Mouse (Mus musculus) C2C12 (cell line): ENCODE measurements around the gene Aak1. TPM values are rescaled to one million over a fixed set of nuclear protein-coding genes. Genes with fewer than 3 reads are reported as not detected.

ENCODE experiments used
- H3K27me3 ChIP-seq: one replicate; pipeline ENCODE4 v1.6.1; 2011; ENCODE audit not compliant: control insufficient read depth, insufficient read depth, insufficient read length
- H3K36me3 ChIP-seq: one replicate; pipeline ENCODE4 v1.6.1; 2011; ENCODE audit not compliant: control insufficient read depth, insufficient read depth
- H3K4me3 ChIP-seq: one replicate; pipeline ENCODE4 v1.5.1; 2011; ENCODE audit warnings: mild to moderate bottlenecking, control low read depth; ENCODE audit not compliant: poor library complexity, insufficient read depth, severe bottlenecking
- H3K79me2 ChIP-seq: one replicate; pipeline ENCODE4 v1.6.1; 2011; ENCODE audit not compliant: control insufficient read depth, insufficient read depth
- H3K79me3 ChIP-seq: one replicate; pipeline ENCODE4 v1.6.1; 2011; ENCODE audit warnings: low read depth, control low read depth
- H3ac ChIP-seq: one replicate; pipeline ENCODE3; 2011; ENCODE audit warnings: low read depth; ENCODE audit not compliant: control insufficient read depth, insufficient read length
- CEBPB ChIP-seq: IDR thresholded peaks from one replicate; pipeline ENCODE4 v1.6.1; 2011; ENCODE audit warnings: low read depth, mild to moderate bottlenecking, control low read depth, moderate library complexity
- CTCF ChIP-seq: IDR thresholded peaks from one replicate; pipeline ENCODE4 v1.5.1; 2011; ENCODE audit not compliant: control insufficient read depth, insufficient read depth, insufficient read length
- FOSL1 ChIP-seq: IDR thresholded peaks from one replicate; pipeline ENCODE4 v1.8.0; 2011; ENCODE audit warnings: mild to moderate bottlenecking, low read length; ENCODE audit not compliant: poor library complexity, insufficient read depth, severe bottlenecking
- MAX ChIP-seq: IDR thresholded peaks from one replicate; pipeline ENCODE4 v1.6.1; 2011; ENCODE audit warnings: mild to moderate bottlenecking, control low read depth
- MYOD1 ChIP-seq: IDR thresholded peaks from one replicate; pipeline ENCODE4 v1.6.1; 2011; ENCODE audit warnings: low read depth; ENCODE audit not compliant: control insufficient read depth, insufficient read length
- MYOG ChIP-seq: IDR thresholded peaks from one replicate; pipeline ENCODE4 v1.6.1; 2011; ENCODE audit not compliant: control insufficient read depth, insufficient read length; ENCODE audit errors: extremely low read depth
- USF1 ChIP-seq: IDR thresholded peaks from one replicate; pipeline ENCODE4 v1.6.1; 2011; ENCODE audit warnings: low read depth, mild to moderate bottlenecking, control low read depth, moderate library complexity
- polyA plus RNA-seq: library from polyadenylated mRNA; unstranded; fragments of >200 nt; fragmentation: generic; extraction: Trizol; gene quantifications from one replicate; pipeline ENCODE4 v1.2.1, GENCODE M21; 2012; ENCODE audit warnings: missing spikeins

Aak1 gene
- polyA plus RNA-seq, 1 experiment, result 12.8 TPM

DNA sequence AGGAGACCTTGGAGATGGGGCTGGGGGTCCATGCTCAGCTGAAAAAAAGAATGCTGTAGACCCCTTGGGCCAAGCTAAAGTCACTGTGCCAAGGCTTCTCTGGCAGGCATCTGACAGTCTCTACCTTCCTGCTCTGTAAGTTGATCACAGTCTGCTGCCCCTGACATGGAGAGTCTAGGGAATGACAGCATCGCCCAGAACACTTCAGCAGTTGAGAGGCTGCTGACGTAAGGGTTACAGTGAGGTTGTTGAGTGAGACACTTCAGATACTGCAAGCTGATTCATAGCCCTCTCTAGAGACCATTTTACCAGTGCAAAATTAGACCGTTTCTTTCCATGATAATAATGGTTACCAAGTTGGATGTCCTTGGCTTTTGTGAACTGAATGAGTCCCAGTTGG, 141.7 kb downstream of the Aak1 start:
- H3K79me3 ChIP-seq, result no peaks in the 10 kb centered on the region
- no peaks in the 10 kb centered on the region for H3K36me3 ChIP-seq
- no peaks in the 10 kb centered on the region for H3K79me2 ChIP-seq
- no peak overlapping the region for H3K4me3 ChIP-seq
- no peaks in the 10 kb centered on the region for H3K27me3 ChIP-seq
- no peak overlapping the region for H3ac ChIP-seq
- no peak for TF ChIP-seq USF1
- no peak for TF ChIP-seq CEBPB
- TF ChIP-seq MYOG, result no peak
- TF ChIP-seq CTCF, result no peak
- no peak for TF ChIP-seq FOSL1
- no peak for TF ChIP-seq MAX
- TF ChIP-seq MYOD1, result no peak

DNA sequence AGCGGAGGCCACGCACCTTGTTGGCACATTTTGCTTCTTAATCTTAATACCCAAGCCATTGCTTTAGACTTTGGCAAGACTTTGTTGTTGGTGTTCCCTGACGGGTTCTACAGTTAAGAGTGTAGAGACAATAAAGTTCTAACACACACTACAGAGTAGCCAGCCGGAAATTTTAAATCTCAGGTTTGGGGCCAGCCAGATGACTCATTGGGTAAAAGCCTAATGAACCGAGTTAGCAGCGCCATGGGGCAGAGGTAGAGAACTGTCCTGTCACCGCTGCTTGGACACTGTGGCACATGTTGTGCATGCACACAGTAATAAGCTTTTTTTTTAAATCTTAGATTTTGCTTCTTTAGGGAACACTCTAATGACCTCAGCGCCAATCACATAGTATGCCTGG, 143.0 kb downstream of the Aak1 start:
- TF ChIP-seq CTCF (no peak), CEBPB (no peak), USF1 (no peak), MAX (no peak), FOSL1 (no peak), MYOD1 (no peak), MYOG (no peak)
- H3K36me3 ChIP-seq, result peaks cover 12% of the 10 kb centered on the region
- no peaks in the 10 kb centered on the region for H3K27me3 ChIP-seq
- H3ac ChIP-seq, result no peak overlapping the region
- H3K79me2 ChIP-seq, result no peaks in the 10 kb centered on the region
- no peaks in the 10 kb centered on the region for H3K79me3 ChIP-seq
- no peak overlapping the region for H3K4me3 ChIP-seq

DNA sequence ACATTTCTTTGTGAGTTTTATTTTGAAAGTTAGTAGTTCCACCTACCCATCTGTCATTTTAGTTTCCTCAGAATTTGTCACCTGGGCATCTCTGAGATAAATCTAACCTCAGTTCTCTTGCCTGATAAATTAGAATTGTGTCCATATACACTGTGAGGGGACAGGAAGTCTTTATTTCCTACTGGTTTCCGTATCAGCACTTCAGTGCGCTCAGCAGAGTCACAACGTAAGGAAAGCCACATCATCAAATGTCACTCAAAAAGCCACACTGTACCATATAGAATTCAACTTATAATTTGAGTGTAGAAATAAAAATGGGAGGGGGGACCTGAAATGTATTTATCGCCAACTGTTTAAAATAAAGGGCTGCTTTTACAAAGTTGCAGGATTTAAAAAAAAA, 144.9 kb downstream of the Aak1 start:
- no peaks in the 10 kb centered on the region for H3K27me3 ChIP-seq
- no peaks in the 10 kb centered on the region for H3K79me2 ChIP-seq
- H3K4me3 ChIP-seq, result no peak overlapping the region
- H3K36me3 ChIP-seq, result peaks cover 14% of the 10 kb centered on the region
- no peaks in the 10 kb centered on the region for H3K79me3 ChIP-seq
- no peak overlapping the region for H3ac ChIP-seq
- TF ChIP-seq MYOD1 (no peak), CTCF (no peak), CEBPB (no peak), MYOG (no peak), MAX (no peak), FOSL1 (no peak), USF1 (no peak)

DNA sequence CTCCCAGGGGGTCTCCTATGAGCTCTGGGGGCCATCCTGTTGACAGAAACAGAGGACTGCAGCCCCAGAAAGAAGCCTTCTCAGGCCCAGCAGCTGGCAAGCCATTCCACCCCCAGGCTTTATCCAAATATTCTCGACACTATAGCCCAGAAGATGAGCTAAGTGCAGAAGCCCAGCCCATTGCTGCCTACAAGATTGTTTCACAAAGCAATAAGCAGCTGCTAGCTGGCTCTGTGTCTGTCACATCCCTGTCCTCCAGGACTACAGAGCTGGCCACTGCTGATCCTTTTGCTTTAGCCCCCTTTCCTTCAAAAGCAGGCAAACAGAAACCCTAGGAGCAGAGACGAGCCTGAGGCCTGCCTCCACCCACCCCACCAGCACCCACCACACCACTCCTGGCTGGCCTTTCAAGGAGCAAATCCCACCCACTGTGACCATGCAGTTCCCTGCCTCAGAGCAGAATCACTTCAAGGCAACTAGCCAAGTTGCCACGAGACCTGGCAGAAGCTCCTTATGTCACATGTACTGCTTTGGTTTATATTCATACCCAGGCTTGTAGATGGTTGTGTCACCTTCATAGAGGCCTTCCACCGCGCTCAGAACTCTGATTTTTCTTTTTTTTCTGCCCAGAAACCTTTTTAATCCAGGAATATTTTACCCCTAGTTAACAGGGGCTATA, 147.5 kb downstream of the Aak1 start:
- no peaks in the 10 kb centered on the region for H3K79me3 ChIP-seq

DNA sequence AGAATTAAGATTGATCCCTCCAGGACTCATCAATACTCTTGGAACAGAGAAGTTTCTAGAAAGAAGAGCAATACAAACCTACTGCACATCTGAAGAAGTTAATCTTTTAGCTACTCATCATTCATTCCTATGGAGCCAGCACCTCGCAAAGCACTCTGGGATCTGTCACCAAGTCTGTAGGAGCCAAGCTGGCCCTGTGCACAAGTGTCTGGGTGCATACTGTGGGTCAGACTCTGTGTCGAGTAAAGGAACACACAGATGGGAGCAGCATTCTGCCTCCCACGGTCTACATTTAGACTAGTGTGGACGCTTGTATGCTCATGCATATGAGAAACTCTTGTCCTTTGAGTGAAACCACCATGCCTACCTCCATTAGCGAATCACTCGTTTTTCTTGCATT, 148.0 kb downstream of the Aak1 start:
- no peaks in the 10 kb centered on the region for H3K79me3 ChIP-seq
- no peak overlapping the region for H3ac ChIP-seq
- H3K27me3 ChIP-seq, result no peaks in the 10 kb centered on the region
- TF ChIP-seq CTCF, result no peak
- no peak for TF ChIP-seq USF1
- no peak for TF ChIP-seq CEBPB
- TF ChIP-seq FOSL1, result no peak
- TF ChIP-seq MAX, result no peak
- TF ChIP-seq MYOD1, result no peak
- no peak for TF ChIP-seq MYOG
- no peaks in the 10 kb centered on the region for H3K79me2 ChIP-seq
- peaks cover 14% of the 10 kb centered on the region for H3K36me3 ChIP-seq
- H3K4me3 ChIP-seq, result no peak overlapping the region

More for the DNA sequence above, 147.5 kb downstream of the Aak1 start:
- peaks cover 14% of the 10 kb centered on the region for H3K36me3 ChIP-seq
- H3K4me3 ChIP-seq, result no peak overlapping the region
- TF ChIP-seq MYOD1, result no peak
- TF ChIP-seq FOSL1, result no peak
- no peak for TF ChIP-seq MAX
- no peak for TF ChIP-seq CTCF
- no peak for TF ChIP-seq MYOG
- no peak for TF ChIP-seq USF1
- no peak overlapping the region for H3ac ChIP-seq
- no peaks in the 10 kb centered on the region for H3K27me3 ChIP-seq
- no peaks in the 10 kb centered on the region for H3K79me2 ChIP-seq

DNA sequence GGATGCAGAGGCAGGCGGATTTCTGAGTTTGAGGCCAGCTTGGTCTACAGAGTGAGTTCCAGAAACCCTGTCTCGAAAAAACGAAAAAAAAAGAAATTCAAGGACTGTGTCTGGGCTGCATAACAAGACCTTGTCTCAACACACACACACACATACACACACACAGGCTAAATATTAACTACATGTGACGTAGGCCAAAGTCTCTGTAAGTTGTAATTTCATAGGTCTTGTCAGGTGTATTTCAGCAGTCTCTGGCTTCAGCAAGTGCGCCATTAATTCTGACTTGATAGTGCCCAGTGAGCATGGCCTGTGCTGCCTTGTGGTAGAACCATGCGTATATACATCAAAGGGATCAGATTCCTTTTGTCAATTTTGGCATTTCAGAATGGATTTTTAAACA, 152.7 kb downstream of the Aak1 start:
- no peaks in the 10 kb centered on the region for H3K79me2 ChIP-seq
- peaks cover 5% of the 10 kb centered on the region for H3K36me3 ChIP-seq
- H3K79me3 ChIP-seq, result no peaks in the 10 kb centered on the region

More for the DNA sequence above, 152.7 kb downstream of the Aak1 start:
- TF ChIP-seq CEBPB, result no peak
- no peak for TF ChIP-seq USF1
- TF ChIP-seq FOSL1, result no peak
- no peak for TF ChIP-seq MAX
- no peak for TF ChIP-seq MYOG
- no peak for TF ChIP-seq MYOD1
- TF ChIP-seq CTCF, result no peak
- no peak overlapping the region for H3K4me3 ChIP-seq
- no peaks in the 10 kb centered on the region for H3K27me3 ChIP-seq
- H3ac ChIP-seq, result no peak overlapping the region
